Mouse (Mus musculus): ENCODE measurements at regions not wholly inside any gene's neighbourhood (a gene's known extent, or its start where the extent isn't known, plus 50 kb on each side); places are given as distances from the start of the nearest gene placed in this dataset.

- DNase-seq, result no peak
- intact Hi-C loops (cut with DNase I), result no loop called here
These were observed 148.8 kb downstream of the Btg1 start for GRCm38 (mm10) chr10:96765626-96766025.

DNA sequence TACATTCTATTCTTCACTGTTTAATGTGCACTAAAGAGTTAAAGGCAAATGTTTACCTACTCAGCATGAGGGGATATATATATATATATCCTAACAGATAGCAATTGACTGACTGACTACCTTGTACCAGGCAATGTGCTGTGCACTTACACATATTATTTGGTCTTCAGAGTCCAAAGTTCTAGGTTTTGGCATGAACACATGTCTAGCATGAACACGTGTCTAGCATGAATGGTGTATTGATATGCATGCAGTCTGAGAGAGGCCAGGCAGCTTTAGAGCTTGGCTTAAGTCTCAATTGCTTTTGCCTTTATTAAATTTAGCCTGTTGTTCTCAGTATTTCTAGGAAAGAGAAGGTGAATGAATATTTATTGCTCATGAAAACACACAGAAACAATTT, 161.4 kb downstream of the Btg1 start:
- intact Hi-C loops (cut with DNase I), result no loop called here
- no peak for DNase-seq

DNA sequence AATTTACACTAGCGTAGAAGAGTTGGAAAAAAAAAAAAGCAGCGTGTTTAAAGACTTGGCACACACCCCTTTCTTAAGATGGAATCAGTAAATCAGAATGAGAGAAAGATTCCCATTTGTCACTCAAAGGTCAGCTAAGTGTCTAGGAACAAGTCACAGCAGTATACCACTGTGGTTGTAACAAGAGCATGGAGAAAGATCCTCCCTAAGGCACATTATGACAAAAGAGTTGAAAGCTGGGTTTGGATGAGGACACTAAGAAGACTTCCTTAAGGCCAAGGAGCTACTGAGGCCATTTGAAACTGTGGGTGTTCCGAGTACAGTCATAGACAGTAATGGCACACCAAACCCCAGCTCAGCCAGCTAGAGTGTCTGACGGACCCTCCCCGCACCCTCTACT, 167.2 kb downstream of the Btg1 start:
- DNase-seq, result no peak
- intact Hi-C loops (cut with DNase I), result no loop called here

- intact Hi-C loops (cut with DNase I), result no loop called here
- no peak for DNase-seq
These were observed 170.2 kb downstream of the Btg1 start for GRCm38 (mm10) chr10:96786903-96787571.

DNA sequence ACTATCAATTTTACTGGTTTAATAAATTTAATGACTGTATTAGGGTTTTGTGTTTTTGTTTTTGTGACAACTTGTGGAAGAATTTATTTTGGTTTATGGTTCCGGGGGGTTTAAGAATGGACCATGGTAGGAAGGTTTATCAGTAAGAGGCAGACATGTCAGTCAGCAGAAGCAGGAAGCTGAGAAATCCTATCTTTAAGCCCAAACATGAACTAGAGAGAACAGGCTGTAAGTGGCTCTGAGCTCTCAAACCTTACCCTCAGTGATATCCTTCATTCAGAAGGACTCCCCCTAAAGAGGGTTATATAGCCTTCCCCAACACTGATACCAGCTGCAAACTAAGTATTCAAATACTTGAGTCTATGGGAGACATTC, 170.8 kb downstream of the Btg1 start:
- no peak for DNase-seq
- intact Hi-C loops (cut with DNase I), result no loop called here

GRCm38 (mm10) chr10:96788352-96789016, 171.7 kb downstream of the Btg1 start:
- no peak for DNase-seq

GRCm38 (mm10) chr10:96797116-96797515, 180.3 kb downstream of the Btg1 start:
- intact Hi-C loops (cut with DNase I), result no loop called here
- DNase-seq, result no peak

More at GRCm38 (mm10) chr10:96788352-96789016, 171.7 kb downstream of the Btg1 start:
- intact Hi-C loops (cut with DNase I), result no loop called here

GRCm38 (mm10) chr10:96800801-96801200, 184.0 kb downstream of the Btg1 start:
- intact Hi-C loops (cut with DNase I), result no loop called here
- DNase-seq, result no peak

- no peak for DNase-seq
- intact Hi-C loops (cut with DNase I), result no loop called here
These were observed 187.4 kb downstream of the Btg1 start for GRCm38 (mm10) chr10:96804030-96804784.

- intact Hi-C loops (cut with DNase I), result no loop called here
- DNase-seq, result no peak
These were observed 189.8 kb downstream of the Btg1 start for GRCm38 (mm10) chr10:96806579-96806978.

GRCm38 (mm10) chr10:96821852-96822251, 205.0 kb downstream of the Btg1 start:
- no peak for DNase-seq
- intact Hi-C loops (cut with DNase I), result no loop called here

GRCm38 (mm10) chr10:96822344-96823335, 205.8 kb downstream of the Btg1 start:
- DNase-seq, result peak in 1 of 2 experiments; percentile 52
- intact Hi-C loops (cut with DNase I), result no loop called here

GRCm38 (mm10) chr10:96826234-96826788, 209.5 kb downstream of the Btg1 start:
- DNase-seq, result no peak
- intact Hi-C loops (cut with DNase I), result no loop called here

DNA sequence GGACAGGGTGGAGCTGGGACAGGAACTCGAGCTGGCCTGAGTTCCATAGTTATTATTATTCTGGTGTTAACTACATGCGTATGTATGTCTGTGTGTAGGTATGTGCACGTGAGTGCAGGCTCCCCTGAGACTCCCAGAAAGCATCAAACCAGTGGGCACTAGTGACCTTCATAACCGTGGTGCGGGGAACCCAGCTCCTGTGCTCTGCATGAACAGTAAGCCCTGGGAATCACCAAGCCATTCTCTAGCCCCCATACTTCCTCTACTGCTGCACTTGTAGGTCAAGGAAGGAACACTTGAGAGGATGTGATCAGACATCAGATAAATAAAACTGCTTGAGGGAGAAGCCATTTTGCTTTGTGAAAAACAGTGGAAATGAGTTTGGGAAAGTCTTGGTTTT, 211.2 kb downstream of the Btg1 start:
- intact Hi-C loops (cut with DNase I), result no loop called here
- no peak for DNase-seq

GRCm38 (mm10) chr10:96828581-96829246, 211.9 kb downstream of the Btg1 start:
- DNase-seq, result no peak
- intact Hi-C loops (cut with DNase I), result no loop called here

DNA sequence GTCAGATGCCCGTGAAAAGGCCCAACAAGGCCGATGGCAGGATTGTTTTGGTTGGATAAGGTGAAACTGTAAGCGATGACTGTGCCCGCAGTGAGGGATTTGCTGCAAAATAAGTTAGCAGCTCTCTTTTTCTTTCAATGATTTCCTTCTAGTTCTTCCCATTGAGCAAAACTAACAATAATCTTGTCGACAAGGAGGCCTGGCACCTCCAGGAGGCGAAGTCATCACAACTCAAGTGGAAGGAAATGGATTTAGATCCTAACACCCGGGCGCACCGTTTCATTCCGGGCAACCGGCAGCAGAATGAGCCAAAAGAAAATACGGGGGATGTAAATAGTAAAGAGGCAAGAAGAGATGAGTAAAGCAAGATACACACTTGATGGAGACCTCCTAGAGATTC, 214.3 kb downstream of the Btg1 start:
- no peak for DNase-seq
- intact Hi-C loops (cut with DNase I), result no loop called here

GRCm38 (mm10) chr10:96837230-96837629, 220.4 kb downstream of the Btg1 start:
- intact Hi-C loops (cut with DNase I), result no loop called here
- DNase-seq, result no peak

DNA sequence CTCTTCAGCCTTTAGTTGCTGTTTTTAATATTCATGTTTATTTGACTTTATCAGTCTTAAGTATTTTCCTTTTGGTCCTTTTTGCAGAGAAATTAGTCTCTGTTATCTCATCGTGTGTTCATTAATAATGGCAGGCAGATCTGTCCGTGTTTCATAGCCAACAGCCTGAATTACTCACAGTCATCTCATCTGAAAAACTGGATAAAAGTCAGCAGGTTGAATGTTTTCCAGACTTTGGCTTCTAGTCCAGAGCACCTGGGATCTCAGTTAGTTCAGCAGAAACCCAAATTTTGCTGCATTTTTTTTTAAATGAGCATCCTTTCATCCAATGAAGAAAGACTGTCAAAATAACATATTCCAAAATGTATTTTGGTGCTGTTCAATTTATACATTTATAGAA, 224.3 kb downstream of the Btg1 start:
- intact Hi-C loops (cut with DNase I), result no loop called here
- DNase-seq, result no peak

DNA sequence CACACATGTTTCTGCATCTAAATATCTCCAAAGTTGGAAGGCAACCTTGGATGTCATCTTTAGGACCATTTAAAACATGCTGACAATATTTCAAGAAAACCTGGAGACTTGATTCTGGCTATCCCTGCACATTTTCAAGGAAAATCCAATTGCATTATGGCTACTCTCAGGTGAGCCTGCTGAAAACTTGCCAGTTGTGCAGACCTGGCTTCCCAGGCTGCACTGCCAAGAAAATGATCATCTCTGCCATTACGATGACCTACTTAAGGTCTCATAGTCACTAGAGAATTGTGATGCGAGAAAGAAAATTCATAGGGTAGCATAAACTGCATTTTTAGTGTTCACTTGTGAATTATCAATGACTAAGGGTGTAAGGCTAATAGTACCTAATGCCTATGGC, 225.2 kb downstream of the Btg1 start:
- intact Hi-C loops (cut with DNase I), result no loop called here
- DNase-seq, result no peak

DNA sequence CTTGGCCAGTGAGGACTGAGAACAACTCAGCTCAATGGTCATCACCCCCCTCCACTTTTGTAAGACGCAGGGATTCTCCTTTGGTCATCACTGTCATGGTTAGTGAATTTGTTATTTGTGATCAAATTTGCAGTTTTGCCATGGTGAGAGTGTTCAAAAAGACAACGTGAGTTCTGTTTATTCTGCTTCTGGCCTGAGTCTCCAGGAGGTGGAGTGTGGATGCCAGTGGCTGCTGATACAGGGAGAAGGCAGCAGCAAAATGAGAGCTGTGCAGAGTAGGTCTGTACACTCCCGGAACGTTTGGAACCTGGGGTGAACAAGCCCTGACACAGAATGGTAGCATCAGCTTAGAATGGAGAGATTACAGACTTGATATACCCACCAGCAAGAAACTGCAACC, 229.1 kb downstream of the Btg1 start:
- no peak for DNase-seq
- intact Hi-C loops (cut with DNase I), result no loop called here
